Mouse (Mus musculus) testis, adult 2 months (tissue): ENCODE measurements around the gene Them7.

Experiments used
- CTCF ChIP-seq: fragments of 200-500 bp; IDR thresholded peaks from 2 replicates; pipeline ENCODE4 v1.5.1; 2012; ENCODE audit warnings: low read depth, mild to moderate bottlenecking, inconsistent platforms, low read length, moderate library complexity; ENCODE audit not compliant: control insufficient read depth, insufficient read depth, insufficient replicate concordance
- POLR2A ChIP-seq: fragments of 200-500 bp; IDR thresholded peaks from 2 replicates; pipeline ENCODE4 v1.6.1; 2012; ENCODE audit warnings: low read depth, mild to moderate bottlenecking, inconsistent platforms, low read length, moderate library complexity; ENCODE audit not compliant: control insufficient read depth

- TF ChIP-seq CTCF (no peak), POLR2A (no peak)
Measured at GRCm38 (mm10) chr2:105398636-105399084, 174.5 kb downstream of the Them7 start.
